Mouse (Mus musculus): ENCODE measurements at regions not wholly inside any gene's neighbourhood (a gene's known extent, or its start where the extent isn't known, plus 50 kb on each side); places are given as distances from the start of the nearest gene placed in this dataset.
A peak's percentile ranks its signal among the peaks of the same experiment; 100 is the strongest.

DNA sequence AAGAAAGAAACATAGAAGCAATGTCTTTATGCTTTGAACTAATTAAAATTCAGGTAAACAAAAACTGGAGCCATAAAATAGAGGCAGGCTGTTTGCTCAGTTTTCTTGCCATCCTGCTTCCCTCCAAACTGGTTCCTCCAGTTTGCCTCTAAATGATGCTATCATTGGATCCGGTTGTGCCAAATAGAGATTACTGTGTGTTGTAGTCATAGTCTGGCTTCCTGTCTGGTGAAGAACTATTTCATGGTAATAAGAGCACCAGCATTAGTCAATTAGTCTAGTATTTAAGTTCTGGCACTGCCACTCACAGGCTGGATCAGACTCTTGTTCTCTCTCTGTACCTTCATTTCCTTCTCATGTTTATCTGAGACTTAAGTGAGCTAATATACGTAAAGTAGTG lies 141.9 kb upstream of the Rasa1 start:
- no peak for DNase-seq (ENCODE audit: low spot score)

DNA sequence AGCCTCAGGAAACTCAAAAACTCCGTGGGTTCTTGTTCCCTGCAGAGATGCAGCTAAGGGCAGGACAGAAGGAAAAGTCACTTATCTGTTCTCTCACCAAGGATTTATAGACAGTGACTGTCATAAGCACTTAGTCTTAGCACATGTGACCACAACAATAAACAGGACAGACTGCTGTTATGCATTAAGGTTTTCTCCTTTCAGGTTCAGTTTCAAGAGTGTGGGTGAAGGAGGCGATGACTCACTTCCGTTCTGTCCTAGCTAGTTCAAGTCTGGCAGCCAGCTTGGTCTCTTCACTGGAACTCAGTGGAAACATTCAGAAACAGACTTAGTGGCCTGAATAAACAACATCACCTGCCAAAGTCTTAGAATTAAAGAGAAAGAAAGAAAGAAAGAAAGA lies 141.1 kb upstream of the Rasa1 start:
- DNase-seq (ENCODE audit: low spot score), result peak; percentile 77

DNA sequence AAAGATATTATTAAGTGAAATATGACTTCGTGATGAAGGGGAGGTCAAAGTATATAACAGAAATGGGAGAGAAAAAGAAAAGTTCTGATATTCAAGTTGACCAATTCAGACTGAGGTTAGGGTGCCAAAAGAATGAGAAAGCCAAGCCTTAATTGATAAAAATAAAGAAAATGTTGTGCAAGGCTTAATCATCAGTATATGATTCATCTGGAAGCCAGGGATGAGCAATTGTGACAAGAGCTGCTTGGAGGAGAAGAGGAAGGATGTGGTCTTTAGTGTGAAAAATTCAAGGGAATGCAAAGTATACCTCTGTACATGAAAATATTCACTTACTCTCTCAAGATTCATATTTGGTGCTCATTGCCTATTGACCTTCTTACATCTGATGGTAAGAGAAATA lies 129.7 kb upstream of the Rasa1 start:
- no peak for DNase-seq (ENCODE audit: low spot score)

DNA sequence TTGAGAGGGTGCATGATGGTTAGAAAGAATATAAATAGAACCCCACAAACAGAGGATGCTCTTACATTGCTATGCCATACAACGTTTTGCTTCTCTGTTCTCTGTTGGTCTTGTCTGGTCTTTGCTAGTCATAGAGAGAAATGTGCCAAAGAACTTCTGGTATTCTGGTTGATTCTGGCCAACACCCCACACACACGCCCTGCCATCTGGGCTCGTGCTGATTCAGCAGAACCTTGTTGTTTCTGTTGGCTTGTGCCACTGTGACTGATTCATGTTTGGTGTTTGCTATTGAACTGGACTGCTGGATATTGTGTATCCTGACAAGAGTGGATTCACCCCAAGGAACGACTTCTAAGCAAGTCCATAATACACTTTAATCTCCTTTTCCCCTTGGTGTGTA lies 126.0 kb upstream of the Rasa1 start:
- DNase-seq (ENCODE audit: low spot score), result no peak

DNA sequence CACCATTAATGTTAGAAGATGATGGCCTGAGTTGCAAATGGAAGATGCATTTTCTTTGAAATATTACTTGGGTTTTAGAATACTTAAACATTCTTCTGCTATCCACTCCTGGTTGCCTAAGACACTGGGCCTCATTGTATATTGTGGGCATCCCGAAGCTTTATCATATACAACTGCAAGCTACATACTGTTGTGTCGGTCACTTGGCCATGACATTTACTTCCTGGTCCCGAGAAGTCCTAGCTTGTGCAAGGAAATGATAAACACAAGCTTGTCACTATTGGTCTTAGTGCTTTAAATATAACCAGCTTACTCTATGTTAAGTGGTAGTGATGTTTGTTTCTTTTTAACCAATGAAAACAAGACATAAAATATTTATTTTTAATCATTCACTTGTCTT lies 122.4 kb upstream of the Rasa1 start:
- DNase-seq (ENCODE audit: low spot score), result no peak

DNA sequence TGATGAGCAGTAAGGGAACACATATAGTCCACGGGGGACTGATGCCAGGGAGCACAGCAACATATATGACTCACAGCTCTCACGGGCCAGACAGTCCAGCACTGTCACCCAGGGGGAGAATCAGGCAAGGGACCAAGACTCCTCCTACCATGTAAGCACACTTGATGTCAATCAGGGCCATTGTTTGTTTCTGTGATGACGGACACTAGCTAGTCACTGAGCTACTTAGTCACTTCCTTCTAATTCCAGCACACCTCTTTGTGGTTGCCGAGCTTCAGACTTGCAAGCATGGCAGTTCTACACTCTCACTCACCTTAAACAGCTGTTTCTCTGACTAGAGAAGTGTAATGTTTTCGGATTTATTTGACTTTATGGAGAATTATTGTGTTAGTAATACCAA lies 109.9 kb upstream of the Rasa1 start:
- DNase-seq (ENCODE audit: low spot score), result no peak

DNA sequence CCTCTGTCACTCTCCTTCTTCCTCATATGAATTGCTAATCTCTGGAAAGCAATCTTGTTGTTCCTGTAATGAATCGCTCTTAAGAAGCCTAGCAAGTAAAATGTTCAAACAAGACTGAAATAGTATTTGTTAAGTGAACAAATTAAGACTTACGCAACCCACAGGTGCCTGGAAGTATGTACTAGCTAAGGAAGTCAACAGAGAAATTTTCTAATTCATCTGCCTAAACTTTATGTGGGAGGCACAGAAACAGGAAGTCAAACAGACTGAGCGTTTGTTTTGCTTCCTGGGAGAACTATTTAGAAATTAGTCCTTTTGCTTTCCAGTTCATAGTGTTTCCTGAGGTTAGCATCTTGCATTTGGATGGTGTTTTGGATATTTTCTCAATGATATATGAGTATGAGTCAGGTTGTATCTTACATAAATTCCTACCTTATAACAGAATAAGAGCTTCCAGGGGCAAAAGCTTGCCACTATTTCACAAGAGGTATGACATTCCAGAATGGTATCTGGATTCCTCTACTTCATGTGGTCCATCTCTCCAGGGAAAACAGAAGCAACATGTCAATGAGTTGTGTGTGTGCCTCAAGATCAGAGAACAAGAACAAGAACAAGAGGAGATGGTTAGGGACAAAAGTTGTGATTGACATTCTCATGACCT lies 87.5 kb upstream of the Rasa1 start:
- peak; percentile 3 for DNase-seq (ENCODE audit: low spot score)

DNA sequence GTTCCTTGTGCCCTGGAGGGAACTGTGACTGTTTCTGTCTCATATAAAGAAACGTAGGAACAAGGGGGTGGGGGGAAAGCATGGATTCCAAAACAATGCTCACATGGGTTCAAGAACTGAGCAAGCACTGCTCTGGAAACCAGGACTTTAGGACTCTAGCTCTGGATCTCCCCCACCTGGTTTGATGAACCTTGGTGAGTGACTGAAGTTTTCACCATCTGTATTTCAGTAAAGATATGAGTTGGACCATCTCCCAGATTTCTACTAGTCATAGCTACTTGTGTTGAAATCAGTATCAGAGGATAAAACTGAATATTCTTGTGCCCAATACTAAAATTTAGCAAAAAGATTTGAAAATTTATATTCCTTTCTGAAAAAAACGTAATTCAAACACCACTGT lies 70.7 kb upstream of the Rasa1 start:
- DNase-seq (ENCODE audit: low spot score), result no peak

DNA sequence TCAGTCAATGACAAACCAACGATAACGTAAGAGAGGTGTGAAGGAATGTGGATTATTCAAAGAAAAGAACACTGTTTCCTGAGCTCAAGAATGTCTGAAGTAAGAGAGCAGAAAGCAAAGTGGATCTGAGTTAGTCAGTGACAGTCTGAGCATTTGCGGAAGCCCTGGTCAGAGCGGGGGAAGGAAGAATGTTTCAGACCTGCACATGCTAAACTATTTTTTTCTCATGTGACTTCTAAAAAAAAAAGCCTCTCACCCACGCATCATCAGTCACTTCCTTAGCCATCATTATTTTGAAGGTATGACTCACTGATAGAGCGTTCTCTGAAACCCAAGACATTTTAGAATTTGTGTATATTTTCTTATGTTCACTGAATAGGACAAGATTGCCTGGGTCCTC lies 70.2 kb upstream of the Rasa1 start:
- peak; percentile 13 for DNase-seq (ENCODE audit: low spot score)

DNA sequence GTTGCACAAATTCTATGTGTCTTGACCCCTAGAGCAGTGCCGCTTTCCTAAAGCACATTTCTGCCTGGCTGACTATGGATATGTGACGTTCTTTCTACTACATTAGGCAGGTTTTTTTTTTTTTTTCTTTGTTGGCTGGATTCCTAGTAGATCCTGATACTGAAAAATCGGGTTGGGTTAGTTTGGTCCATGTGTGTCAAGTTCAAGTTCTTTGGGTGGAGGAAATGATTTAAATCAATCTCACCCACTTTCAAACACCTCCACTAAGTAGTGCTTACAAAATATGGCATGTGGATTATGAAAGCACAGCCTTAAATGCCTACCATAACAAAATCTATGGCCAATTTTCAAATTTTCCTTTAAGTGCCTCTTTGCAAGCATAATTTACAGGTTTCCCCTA lies 63.1 kb upstream of the Rasa1 start:
- DNase-seq (ENCODE audit: low spot score), result no peak
